Mouse (Mus musculus) embryonic facial prominence, embryonic 11.5 days (tissue): ENCODE measurements around the gene Osbpl7. TPM values are rescaled to one million over a fixed set of nuclear protein-coding genes. Genes with fewer than 3 reads are reported as not detected.

Source experiments
- microRNA-seq: library from miRNA; unstranded; fragments of <30 nt; microRNA quantifications from one replicate; pipeline ENCODE4, GENCODE M21; 2016; ENCODE audit warnings: borderline number of aligned reads
- polyA plus RNA-seq: library from polyadenylated mRNA; unstranded; fragments of >200 nt; fragmentation: Nextera tagmentation; extraction: Ambion mirVana; gene quantifications from 2 replicates; pipeline ENCODE4 v1.2.1, GENCODE M21; 2014

Gene Osbpl7
- polyA plus RNA-seq, 1 experiment from 2014 or later, result 4.3 TPM

Small RNA genes lying within 50 kb of the gene (microRNA-seq; reads per million reads assigned to microRNA genes)
- gene Mir8103, result 2.4 reads per million

Other genes starting within 250 kb of the Osbpl7 start
- 30.3 and 32.5 TPM in 2 replicates for gene Nfe2l1, start 220.7 kb upstream of the Osbpl7 start, polyA plus RNA-seq
- 61.1 and 61.2 TPM in 2 replicates for gene Copz2, start 200.8 kb upstream of the Osbpl7 start, polyA plus RNA-seq
- gene Cdk5rap3, start 134.1 kb upstream of the Osbpl7 start, polyA plus RNA-seq, result 76.0 and 76.2 TPM in 2 replicates
- 1.7 and 2.8 TPM in 2 replicates for gene Prr15l, start 122.5 kb upstream of the Osbpl7 start, polyA plus RNA-seq
- 26.7 and 29.0 TPM in 2 replicates for gene Pnpo, start 106.6 kb upstream of the Osbpl7 start, polyA plus RNA-seq
- gene Sp2, start 67.7 kb upstream of the Osbpl7 start, polyA plus RNA-seq, result 15.8 and 18.3 TPM in 2 replicates
- gene Sp6, start 37.2 kb upstream of the Osbpl7 start, polyA plus RNA-seq, result 0.29 and 0.45 TPM in 2 replicates
- gene Scrn2, start 20.7 kb upstream of the Osbpl7 start, polyA plus RNA-seq, result 20.4 and 26.0 TPM in 2 replicates
- 1.1 and 1.3 TPM in 2 replicates for gene Lrrc46, start 9.2 kb upstream of the Osbpl7 start, polyA plus RNA-seq
- gene Mrpl10, start 9.1 kb upstream of the Osbpl7 start, polyA plus RNA-seq, result 85.7 and 91.2 TPM in 2 replicates
- gene Tbx21, start 64.7 kb downstream of the Osbpl7 start, polyA plus RNA-seq, result not detected in 2 replicates
- 3.3 and 4.8 TPM in 2 replicates for gene Tbkbp1, start 100.9 kb downstream of the Osbpl7 start, polyA plus RNA-seq
- gene Kpnb1, start 137.3 kb downstream of the Osbpl7 start, polyA plus RNA-seq, result 98.7 and 103 TPM in 2 replicates
- 70.3 and 75.1 TPM in 2 replicates for gene Npepps, start 230.0 kb downstream of the Osbpl7 start, polyA plus RNA-seq